Mouse (Mus musculus) adrenal gland, postnatal 25 days (tissue): ENCODE measurements around the gene Ccdc159. TPM values are rescaled to one million over a fixed set of nuclear protein-coding genes. Genes with fewer than 3 reads are reported as not detected.

ENCODE experiments used
- DNase-seq: peaks from one replicate; pipeline ENCODE4 v3.0.0; 2021; ENCODE audit warnings: mixed read lengths
- total RNA-seq: library from RNA; stranded (reverse); gene quantifications from 2 replicates; pipeline ENCODE4 v1.2.3, GENCODE M21; 2021

Gene Ccdc159
- total RNA-seq, 1 experiment from 2014 or later = 19.1 TPM

GRCm38 (mm10) chr9:21934021-21934420 is 6.8 kb downstream of the Ccdc159 start:
- DNase-seq = no peak

GRCm38 (mm10) chr9:21935466-21936131 is 8.3 kb downstream of the Ccdc159 start:
- DNase-seq = no peak

- peak; percentile 99 for DNase-seq
Measured at GRCm38 (mm10) chr9:21936692-21937570, 9.7 kb downstream of the Ccdc159 start, which contains the start of gene Plppr2. Gene Plppr2, plus strand, starts transcription at chr9:21937033.

DNA sequence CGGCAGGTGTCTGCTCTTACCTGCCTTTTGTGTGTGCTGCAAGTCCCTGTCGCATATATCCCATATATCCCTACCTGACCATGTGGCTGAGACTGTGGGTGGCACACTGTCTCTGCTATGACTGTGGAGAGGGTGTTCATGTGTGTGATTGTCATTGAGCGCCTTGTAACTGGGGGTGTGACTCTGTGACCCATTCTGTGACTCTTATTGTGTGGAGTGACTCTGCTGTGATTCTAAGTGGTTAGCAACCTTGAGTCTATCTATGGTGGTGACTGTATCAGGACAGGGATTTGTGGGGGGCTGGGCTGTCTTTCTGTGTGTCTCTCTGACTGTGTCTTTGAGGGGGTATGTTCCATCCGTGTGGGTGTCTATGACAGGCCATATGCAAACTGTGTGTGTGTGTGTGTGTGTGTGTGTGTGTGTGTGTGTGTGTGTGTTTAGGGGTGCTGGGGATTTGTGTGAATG is 10.5 kb downstream of the Ccdc159 start:
- no peak for DNase-seq

GRCm38 (mm10) chr9:21938234-21938855 is 11.1 kb downstream of the Ccdc159 start:
- DNase-seq = no peak

DNA sequence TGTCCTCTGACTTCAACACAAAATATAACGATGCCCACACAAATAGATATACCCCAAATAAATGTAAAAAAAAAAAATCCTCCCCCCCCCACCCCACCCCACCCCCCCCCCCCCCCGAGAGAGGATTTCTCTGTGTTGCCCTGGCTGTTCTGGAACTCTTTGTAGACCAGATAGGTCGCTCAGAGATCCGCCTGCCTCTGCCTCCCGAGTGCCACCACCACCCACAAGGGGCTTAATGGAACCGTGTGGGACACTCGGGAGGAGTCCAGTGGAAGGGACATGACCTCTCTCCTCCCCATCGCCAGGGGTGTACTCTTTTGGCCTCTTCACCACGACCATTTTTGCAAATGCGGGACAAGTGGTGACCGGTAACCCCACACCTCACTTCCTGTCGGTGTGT is 15.8 kb downstream of the Ccdc159 start:
- DNase-seq = no peak

GRCm38 (mm10) chr9:21943638-21944037 is 16.4 kb downstream of the Ccdc159 start:
- DNase-seq = no peak

DNA sequence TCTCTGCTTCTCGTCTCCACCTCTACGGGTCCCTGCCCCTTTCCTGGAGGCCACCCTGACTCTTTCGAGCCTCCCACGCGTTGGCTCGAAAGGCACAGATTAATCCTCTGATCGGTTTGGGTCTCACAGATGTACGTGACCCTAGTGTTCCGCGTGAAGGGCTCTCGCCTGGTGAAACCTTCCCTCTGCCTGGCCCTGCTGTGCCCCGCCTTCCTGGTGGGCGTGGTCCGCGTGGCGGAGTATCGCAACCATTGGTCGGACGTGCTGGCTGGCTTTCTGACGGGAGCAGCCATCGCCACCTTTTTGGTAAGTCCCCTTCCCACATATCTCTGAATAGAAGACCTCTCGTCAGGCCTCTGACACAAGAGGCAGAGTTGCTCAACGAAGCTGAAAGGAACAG is 17.0 kb downstream of the Ccdc159 start:
- peak; percentile 31 for DNase-seq

DNA sequence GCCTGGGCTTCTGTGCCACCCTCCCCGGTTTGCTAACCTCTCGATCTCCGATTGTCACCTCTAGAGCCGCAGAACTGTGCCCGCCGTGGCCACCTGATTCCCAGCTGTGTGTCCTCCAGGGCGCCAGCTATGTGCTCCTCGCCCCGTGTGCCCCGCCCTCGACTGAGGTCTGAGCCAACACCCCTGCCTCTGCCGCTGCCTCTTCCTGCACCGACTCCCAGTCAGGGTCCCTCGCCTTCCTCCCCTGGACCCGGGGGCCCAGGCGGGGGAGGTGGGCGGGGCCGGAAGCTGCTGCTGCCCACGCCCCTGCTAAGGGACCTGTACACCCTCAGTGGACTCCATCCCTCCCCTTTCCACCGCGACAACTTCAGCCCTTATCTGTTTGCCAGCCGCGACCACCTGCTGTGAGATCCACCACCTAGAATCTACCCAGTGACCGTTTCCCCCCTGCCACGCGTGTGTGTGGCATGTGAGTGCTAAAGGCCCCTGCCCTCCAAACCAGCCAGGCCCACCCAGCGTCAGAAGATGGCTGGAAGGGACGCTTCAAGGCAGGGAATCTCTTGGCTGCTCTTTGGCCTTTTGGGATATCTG is 20.4 kb downstream of the Ccdc159 start:
- DNase-seq = no peak

DNA sequence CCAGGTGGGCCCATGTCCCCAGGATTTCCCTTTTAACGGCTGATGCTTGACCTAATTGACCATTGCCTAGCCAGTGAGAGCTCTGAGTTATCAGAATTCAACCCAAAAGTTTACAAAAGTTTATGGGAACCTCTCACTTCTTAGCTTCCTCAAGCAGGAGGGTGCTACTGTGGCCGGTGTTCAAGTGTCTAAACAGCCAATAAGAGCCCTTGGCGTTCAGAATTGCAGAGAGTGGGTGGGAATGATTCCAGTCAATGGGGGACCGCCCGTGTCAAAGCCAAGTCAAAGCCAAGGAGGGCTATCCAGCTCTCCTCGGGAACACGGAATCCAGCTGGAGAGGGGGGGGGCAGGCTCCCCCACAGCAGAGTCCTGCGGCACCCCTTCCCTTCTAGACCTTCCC is 20.9 kb downstream of the Ccdc159 start:
- no peak for DNase-seq

DNA sequence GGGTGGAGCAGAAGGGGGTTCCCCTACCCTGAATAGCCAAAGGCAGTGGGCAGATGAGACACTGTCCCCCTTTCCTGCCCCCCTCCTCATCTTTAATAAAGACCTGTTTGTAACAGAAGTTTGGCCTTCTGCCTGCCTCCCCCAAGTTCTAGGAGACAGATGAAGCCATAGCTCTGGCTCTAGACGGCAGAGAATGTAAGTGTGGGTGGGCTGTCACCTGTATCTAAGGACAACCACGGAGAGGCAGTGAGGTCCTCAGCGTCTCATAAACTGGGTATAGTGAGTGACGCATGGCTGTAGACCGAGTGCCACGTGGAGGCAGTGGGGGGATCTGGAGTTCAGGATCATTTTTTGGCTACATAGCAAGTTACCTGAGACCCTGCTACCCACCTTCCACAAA is 21.5 kb downstream of the Ccdc159 start:
- DNase-seq = no peak

- DNase-seq = peak; percentile 76
Measured at GRCm38 (mm10) chr9:21950322-21950721, 23.1 kb downstream of the Ccdc159 start.

DNA sequence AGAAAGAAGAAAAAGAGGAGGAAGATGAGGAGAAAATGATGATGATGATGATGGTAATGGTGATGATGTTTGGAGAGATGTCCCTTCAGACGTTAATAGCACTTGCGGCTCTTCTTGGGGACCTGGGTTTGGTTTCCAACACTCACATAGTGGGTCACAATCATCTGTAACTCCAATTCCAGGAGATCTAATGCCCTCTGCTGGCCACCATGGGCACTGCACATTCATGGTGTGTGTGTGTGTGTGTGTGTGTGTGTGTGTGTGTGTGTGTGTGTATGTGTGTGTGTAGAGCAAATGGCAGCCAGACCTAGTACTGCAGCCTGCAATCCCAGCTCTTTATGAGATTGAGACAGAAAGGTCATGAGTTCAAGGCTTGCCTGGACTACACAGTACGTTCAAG is 24.7 kb downstream of the Ccdc159 start:
- no peak for DNase-seq

GRCm38 (mm10) chr9:21953600-21953999 is 26.3 kb downstream of the Ccdc159 start:
- DNase-seq = no peak

DNA sequence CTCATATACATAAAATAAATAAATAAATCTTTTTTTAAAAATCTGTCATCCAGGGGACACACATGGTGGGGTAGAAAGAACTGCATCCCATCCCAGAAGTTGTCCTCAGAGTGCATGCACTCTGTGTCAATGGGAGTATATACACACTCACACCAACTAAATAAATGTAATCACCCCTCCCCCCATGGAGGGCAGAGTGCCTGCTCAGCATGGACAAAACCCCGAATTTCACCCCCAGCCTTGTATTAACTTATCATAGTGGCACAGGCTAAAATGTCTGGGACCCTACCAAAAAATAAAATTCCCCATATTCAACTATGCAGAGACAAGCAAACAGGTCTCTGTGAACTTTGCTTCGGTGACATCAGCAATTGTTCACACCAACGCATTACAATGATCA is 27.4 kb downstream of the Ccdc159 start:
- DNase-seq = no peak

DNA sequence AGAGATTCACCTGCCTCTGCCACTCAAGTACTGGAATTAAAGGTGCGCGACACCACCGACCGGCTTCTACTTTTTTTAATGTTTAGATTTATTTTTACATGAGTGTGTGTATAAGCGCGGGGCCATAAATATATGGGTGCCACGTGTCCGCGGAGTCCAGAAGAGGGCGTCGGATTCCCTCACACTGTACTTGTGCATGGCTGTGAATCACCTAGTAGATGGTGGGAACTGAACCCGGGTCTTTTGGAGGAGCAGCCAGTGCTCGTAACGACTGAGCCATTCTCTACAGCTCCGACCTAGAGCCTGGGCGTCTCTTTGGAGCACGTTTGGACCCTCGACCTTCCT is 27.9 kb downstream of the Ccdc159 start:
- no peak for DNase-seq

GRCm38 (mm10) chr9:21955570-21956281 is 28.5 kb downstream of the Ccdc159 start, which contains the start of gene Swsap1:
Gene Swsap1, plus strand, starts transcription at chr9:21955755.
- DNase-seq = peak; percentile 95

GRCm38 (mm10) chr9:21958372-21958771 is 31.1 kb downstream of the Ccdc159 start:
- DNase-seq = no peak

GRCm38 (mm10) chr9:21959244-21959643 is 32.0 kb downstream of the Ccdc159 start:
- DNase-seq = no peak

DNA sequence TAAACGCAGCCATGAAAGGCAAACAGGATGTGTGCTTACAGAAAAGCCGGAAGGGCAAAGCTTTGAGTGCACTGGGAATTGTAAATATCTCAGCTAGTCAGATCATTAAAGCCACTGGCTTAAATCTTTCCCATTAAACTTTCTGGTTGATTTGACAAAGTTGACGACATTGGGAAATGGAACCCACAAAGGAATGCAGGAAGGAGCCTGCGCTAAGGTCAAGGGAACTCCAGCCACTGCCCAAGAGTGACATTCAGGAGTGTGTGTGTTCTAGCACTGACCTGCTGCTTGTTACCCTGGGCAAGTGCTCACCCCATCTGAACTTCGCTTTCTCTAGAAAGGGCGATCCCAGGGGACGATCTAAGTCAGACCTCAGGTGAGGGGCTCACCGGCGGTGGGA is 32.9 kb downstream of the Ccdc159 start:
- no peak for DNase-seq

DNA sequence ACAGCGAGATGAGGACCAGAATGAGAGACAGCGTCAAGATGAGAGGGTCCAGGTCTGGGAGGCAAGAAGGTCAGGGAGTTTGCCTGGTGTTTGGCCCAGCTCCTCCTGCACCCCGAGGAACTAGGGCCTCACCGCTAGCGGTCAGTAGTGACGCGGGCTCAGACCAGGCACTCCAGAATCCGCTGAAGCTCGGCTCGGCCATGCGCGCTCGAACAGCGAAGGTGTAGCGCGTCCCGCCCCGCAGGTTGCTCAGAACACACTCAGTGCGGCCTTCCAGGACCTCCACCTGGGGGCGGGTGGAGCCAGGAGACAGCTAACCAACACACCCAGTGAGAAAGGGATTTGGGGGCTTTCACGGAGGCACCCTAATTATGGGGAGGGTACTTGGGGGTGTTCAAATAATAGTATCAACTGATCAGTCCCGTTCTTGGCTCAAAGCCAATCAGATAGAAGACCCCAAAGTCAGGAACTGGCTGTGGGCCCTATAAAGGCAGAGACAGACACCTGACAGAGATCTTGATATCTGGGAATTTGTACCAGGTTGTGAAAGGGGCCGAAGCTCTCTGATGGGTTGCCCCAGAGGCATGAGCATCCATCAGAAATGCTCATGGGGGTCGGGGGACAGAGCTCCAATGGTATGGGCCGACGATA is 33.4 kb downstream of the Ccdc159 start:
- peak; percentile 31 for DNase-seq
